Mouse (Mus musculus) granulocyte monocyte progenitor cell, adult 5-6 weeks (primary cell): ENCODE results near the gene Gstz1. TPM values are rescaled to one million over a fixed set of nuclear protein-coding genes. Genes with fewer than 3 reads are reported as not detected.
"Not testable (repeated sequence)": the region's sequence is repeated elsewhere in the genome, so short reads cannot be mapped to it uniquely, and the experiment has no call there.

Experiments used
- ATAC-seq: replicated peaks from 2 replicates; pipeline ENCODE4 v1.8.0; 2016; ENCODE audit warnings: mild to moderate bottlenecking, moderate TSS enrichment, inconsistent platforms; ENCODE audit not compliant: poor library complexity, severe bottlenecking
- total RNA-seq, 2 experiments: library from RNA; stranded (forward) in 1 of 2; stranded (reverse) in 1 of 2; fragments of 200-712, 200-1000 nt in 1 of 2; fragments of >200 nt in 1 of 2; fragmentation: Nextera tagmentation in 1 of 2; gene quantifications; 2 replicates each; pipeline ENCODE4 v1.2.3; 2014 to 2017

Gene Gstz1
- total RNA-seq, 2 experiments from 2014 or later: 28.8 to 45.7 TPM

- peak; percentile 78 for ATAC-seq
Measured at GRCm38 (mm10) chr12:87154448-87154847, 7.5 kb downstream of the Gstz1 start.

DNA sequence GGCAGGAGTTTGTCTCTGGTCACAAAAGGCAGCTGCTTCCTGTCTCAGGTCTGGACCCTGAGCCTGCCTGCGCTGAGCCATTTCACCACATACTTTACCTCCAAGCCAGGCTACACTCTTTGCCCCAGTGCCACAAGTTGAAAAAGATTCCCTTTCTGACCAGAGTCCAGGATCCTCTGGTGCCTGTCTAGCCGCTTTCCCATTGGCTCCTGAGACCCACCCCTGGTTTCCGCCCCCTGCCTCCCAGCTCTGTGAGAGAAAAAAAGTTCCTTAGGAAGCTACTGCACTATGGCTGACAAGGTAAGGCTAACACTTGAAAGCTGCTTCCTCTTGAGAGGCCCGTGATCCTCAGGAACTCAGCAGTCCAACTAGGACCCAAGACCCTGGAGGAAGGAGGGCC lies 10.4 kb downstream of the Gstz1 start:
- no peak for ATAC-seq

- ATAC-seq: no peak
Measured at GRCm38 (mm10) chr12:87158099-87158498, 11.1 kb downstream of the Gstz1 start.

- no peak for ATAC-seq
Measured at GRCm38 (mm10) chr12:87160310-87160709, 13.3 kb downstream of the Gstz1 start.

- no peak for ATAC-seq
Measured at GRCm38 (mm10) chr12:87160815-87161214, 13.8 kb downstream of the Gstz1 start.

GRCm38 (mm10) chr12:87175194-87175946 lies 28.4 kb downstream of the Gstz1 start:
- ATAC-seq: peak; percentile 84

- ATAC-seq: no peak
Measured at GRCm38 (mm10) chr12:87177631-87178030, 30.7 kb downstream of the Gstz1 start.

DNA sequence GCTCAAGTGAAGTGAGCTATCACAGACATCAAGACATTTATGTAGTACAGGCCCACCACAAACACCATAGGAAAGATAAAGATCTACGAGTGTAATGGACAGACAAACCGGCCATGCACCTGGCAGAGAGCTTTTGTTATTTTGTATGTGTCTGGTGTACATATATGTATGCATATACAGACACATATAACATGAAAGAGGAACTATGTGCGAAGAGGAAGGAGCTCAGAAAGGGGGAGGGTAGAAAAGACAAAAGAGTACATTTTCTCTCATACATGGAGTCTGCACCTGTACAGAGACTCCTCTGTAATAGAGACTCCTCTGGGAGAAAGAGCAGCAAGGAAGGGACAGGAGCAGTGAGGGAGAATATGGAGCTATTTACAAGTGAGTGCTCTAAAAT lies 46.0 kb downstream of the Gstz1 start:
- peak; percentile 92 for ATAC-seq

GRCm38 (mm10) chr12:87195069-87195468 lies 48.1 kb downstream of the Gstz1 start:
- no peak for ATAC-seq

GRCm38 (mm10) chr12:87196310-87196709 lies 49.3 kb downstream of the Gstz1 start:
- no peak for ATAC-seq

- ATAC-seq: no peak
Measured at GRCm38 (mm10) chr12:87198792-87199191, 51.8 kb downstream of the Gstz1 start.

DNA sequence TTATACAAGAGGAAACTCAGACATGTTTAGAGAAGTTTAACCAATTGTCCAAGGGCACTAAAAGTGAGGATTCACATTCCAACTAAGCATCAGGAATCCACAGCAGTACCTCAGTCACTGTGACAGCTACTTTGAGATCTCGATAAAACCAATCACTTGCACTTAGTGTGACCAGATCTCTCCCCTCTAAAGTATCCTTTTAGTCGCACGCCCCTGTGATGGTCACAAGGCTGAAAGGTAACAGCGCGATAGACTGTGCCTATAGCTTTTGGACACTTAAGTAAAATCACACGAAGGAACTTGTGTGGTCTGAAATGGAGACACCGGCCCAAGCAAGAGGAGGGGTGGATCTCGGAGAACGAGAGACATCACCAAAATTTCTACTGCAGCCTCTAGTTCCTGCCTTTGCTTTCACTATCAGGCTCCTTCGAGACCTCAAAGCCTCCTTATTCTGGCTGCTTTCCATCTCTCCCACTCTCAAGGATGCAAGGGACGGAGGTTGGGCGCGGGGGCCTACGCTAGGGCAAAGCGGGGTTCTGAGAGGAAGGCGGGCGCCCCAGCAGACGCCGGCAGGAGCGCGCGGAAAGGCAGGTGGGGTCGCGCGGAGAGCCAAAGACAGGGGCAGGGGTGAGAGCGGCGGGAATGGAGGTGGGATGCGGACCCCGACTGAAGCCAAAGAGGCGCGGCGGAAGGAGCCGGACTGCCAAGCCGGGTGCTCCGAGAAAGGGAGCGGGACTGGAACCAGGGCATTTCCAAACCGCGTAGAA lies 52.4 kb downstream of the Gstz1 start, which contains the start of gene Samd15:
Gene Samd15 (plus strand): TSS at position 518 of the 767 bp plus-strand sequence.
- ATAC-seq: peak; percentile 41

DNA sequence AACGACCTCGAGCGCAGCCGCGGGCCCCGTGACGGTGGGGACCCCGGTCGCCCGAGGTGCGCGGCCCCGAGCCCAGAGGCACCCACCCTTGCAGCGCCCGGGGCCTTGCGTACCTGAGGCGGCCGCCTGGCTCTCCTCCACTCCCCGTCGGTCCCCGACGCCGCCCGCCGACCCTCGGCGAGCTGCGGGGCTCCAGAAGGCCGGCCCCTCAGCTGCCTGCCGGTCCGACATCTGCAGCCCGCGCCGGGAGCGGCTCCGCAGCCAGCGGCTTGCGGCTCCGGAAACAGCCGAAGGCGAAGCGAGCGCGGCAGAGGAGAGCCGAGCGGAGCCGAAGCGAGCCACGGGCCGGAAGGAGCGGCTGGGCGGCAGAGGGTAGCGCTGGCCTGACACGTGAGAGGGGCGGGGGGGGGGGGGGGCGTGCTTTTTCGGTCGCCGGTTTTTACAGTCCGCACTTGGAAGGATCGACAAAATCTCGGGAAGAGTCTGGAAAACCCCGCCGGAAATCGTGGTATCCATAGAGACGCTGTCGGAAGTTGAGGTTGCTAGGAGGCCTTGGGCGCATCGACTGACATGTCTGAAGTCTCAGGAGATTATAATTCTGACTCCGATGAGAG lies 53.1 kb downstream of the Gstz1 start, which contains the start of gene Tmed8:
Gene Tmed8 (minus strand): TSS at position 482 of the 614 bp plus-strand sequence.
- peak; percentile 75 for ATAC-seq

GRCm38 (mm10) chr12:87201694-87202093 lies 54.7 kb downstream of the Gstz1 start:
- ATAC-seq: no peak

DNA sequence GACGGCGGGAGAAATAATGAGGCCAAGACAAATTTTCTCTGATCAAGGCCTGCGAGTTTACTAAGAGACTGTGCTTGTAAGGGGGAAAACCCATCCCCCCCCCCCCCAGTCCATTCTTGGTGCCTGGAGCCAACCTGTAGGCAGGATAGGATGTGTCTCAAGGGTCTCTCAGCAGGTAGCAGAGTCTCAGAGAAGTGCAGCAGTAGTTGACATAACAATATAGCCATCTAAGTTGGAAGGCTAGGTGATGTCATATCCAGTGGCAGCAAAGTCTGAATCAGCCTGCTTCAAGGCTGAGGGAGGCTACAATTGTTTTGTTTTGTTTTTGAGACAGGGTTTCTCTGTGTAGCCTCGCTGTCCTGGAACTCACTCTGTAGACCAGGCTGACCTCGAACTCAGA lies 58.8 kb downstream of the Gstz1 start:
- ATAC-seq: not testable (repeated sequence)

DNA sequence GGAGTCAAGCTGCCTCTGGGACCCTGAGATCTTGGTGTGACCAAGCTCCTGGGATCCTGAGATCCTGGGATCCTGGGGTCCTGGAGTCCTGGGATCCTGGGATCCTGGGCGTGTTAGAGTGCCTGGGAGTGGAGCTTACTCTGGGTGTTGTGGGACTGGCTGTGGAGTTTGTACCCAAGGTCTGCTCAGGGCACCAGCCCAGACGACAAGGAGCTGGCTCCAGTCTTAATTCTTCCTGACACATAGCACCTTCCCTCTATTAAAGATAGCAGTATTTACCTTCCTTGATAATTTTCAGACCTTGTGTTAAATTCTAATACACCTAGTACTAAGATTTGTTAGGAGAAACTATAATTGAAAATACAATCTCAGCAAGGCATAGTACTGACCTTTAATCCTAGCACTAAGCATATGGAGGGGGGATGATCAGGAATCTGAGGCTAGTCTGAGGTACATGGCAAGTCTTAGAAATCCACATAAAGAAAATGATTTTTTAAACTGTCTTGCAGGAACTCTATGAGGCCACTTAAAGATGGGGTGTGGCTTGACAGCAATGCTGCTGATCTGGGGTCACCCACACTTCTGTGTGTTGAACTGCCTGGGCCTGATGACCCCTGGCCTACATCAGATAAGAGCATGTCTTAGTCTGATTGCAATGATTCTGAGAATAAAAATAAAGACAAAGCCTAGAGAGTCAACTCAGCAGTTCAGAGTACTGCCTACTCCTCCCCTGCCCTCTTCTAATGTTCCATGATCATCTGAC lies 66.1 kb downstream of the Gstz1 start:
- ATAC-seq: no peak
